Mouse (Mus musculus) cerebellum, adult 2 months (tissue): Measurements from ENCODE around the gene Gab2.

Experiments used
- CTCF ChIP-seq: fragments of 200-500 bp; IDR thresholded peaks from 2 replicates; pipeline ENCODE4 v1.5.1; 2011; ENCODE audit warnings: low read depth, mild to moderate bottlenecking, control low read depth, low read length, moderate library complexity, borderline replicate concordance; ENCODE audit not compliant: insufficient read depth
- POLR2A ChIP-seq: fragments of 200-500 bp; IDR thresholded peaks from 2 replicates; pipeline ENCODE4 v1.6.1; 2011; ENCODE audit warnings: low read length, control low read depth, borderline replicate concordance; ENCODE audit not compliant: insufficient read depth

DNA sequence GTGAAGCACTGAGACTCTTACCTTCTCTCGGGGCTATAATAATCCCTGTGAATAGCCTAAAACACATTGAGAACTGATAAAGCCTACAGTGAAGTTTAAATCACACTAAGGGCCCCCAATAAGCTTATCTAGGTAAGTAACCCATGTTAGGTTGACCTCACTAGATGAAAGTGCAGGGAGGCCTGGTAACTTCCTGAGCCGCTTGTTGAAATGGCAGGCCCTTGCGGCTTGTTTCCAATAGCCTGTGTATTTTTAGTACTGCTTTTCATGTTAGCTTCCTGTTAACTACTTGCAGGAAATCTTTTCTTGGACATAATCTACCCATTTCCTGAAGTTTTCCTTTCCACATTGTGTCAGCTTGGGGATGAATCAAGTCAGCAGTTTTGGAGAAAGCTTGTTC, 90.7 kb downstream of the Gab2 start:
- TF ChIP-seq CTCF, result no peak
- TF ChIP-seq POLR2A, result no peak
